Mouse (Mus musculus) spleen, embryonic (tissue): ENCODE measurements at regions not wholly inside any gene's neighbourhood (a gene's known extent, or its start where the extent isn't known, plus 50 kb on each side); places are given as distances from the start of the nearest gene placed in this dataset.

Source experiments
- CTCF ChIA-PET: fragments of 350-600 bp; sonication (Branson Sonifier 250); formaldehyde crosslinking; loops from one replicate; lab custom pipeline; 2022; lab: Charles Lee

GRCm38 (mm10) chr3:41234994-41235393 is 152.1 kb upstream of the Pgrmc2 start:
- CTCF ChIA-PET, result interaction anchor here (0.6 kb wide), 1 partner anchor 80 kb away, joined by 3 read pairs; no protein-coding TSS in a partner anchor

GRCm38 (mm10) chr3:41234191-41234590 is 151.3 kb upstream of the Pgrmc2 start:
- CTCF ChIA-PET, result no interaction called here

GRCm38 (mm10) chr3:41233439-41233838 is 150.6 kb upstream of the Pgrmc2 start:
- CTCF ChIA-PET, result no interaction called here

GRCm38 (mm10) chr3:41230961-41231377 is 148.1 kb upstream of the Pgrmc2 start:
- CTCF ChIA-PET, result no interaction called here

GRCm38 (mm10) chr3:41229493-41229892 is 146.6 kb upstream of the Pgrmc2 start:
- CTCF ChIA-PET, result no interaction called here

GRCm38 (mm10) chr3:41228536-41228935 is 145.7 kb upstream of the Pgrmc2 start:
- CTCF ChIA-PET, result no interaction called here

GRCm38 (mm10) chr3:41220746-41221145 is 137.9 kb upstream of the Pgrmc2 start:
- CTCF ChIA-PET, result no interaction called here

- CTCF ChIA-PET, result no interaction called here
Observed at GRCm38 (mm10) chr3:41217770-41218169, 134.9 kb upstream of the Pgrmc2 start.

GRCm38 (mm10) chr3:41213533-41213932 is 130.7 kb upstream of the Pgrmc2 start:
- CTCF ChIA-PET, result no interaction called here

- CTCF ChIA-PET, result no interaction called here
Observed at GRCm38 (mm10) chr3:41210333-41210732, 127.5 kb upstream of the Pgrmc2 start.

- CTCF ChIA-PET, result no interaction called here
Observed at GRCm38 (mm10) chr3:41202895-41203294, 120.0 kb upstream of the Pgrmc2 start.

GRCm38 (mm10) chr3:41201782-41202181 is 118.9 kb upstream of the Pgrmc2 start:
- CTCF ChIA-PET, result no interaction called here

GRCm38 (mm10) chr3:41200026-41200425 is 117.2 kb upstream of the Pgrmc2 start:
- CTCF ChIA-PET, result no interaction called here

- CTCF ChIA-PET, result no interaction called here
Observed at GRCm38 (mm10) chr3:41198216-41198976, 115.5 kb upstream of the Pgrmc2 start.

- CTCF ChIA-PET, result interaction anchor here (0.6 kb wide), 1 partner anchor 13 kb away, joined by 4 read pairs; no protein-coding TSS in a partner anchor
Observed at GRCm38 (mm10) chr3:41195113-41195975, 112.5 kb upstream of the Pgrmc2 start.

- CTCF ChIA-PET, result interaction anchor here (0.6 kb wide), 1 partner anchor 14 kb away, joined by 4 read pairs; no protein-coding TSS in a partner anchor
Observed at GRCm38 (mm10) chr3:41194311-41195112, 111.7 kb upstream of the Pgrmc2 start.

GRCm38 (mm10) chr3:41185305-41186097 is 102.7 kb upstream of the Pgrmc2 start:
- CTCF ChIA-PET, result interaction anchor here (0.7 kb wide), 1 partner anchor 141 kb away, joined by 3 read pairs; no protein-coding TSS in a partner anchor

- CTCF ChIA-PET, result no interaction called here
Observed at GRCm38 (mm10) chr3:41184375-41184774, 101.5 kb upstream of the Pgrmc2 start.

- CTCF ChIA-PET, result no interaction called here
Observed at GRCm38 (mm10) chr3:41182900-41183595, 100.2 kb upstream of the Pgrmc2 start.
